Mouse (Mus musculus) midbrain, postnatal 0 days (tissue): ENCODE measurements around the gene Dpagt1. TPM values are rescaled to one million over a fixed set of nuclear protein-coding genes. Genes with fewer than 3 reads are reported as not detected.

ENCODE experiments used
- ATAC-seq: fragments of 200-750 bp; cut with Nextera tagmentation; 2 replicates; pipeline ENCODE4 v1.8.0; 2017; ENCODE audit warnings: moderate number of reproducible peaks, mild to moderate bottlenecking, moderate TSS enrichment, moderate library complexity; ENCODE audit not compliant: low FRiP score
- DNase-seq: peaks from one replicate; pipeline ENCODE4 v3.0.0-alpha.2; 2015; ENCODE audit warnings: low spot score
- H3K27ac ChIP-seq: fragments of 300-500 bp; sonication (generic); 2 replicates; pipeline ENCODE4 v1.5.1; 2014; ENCODE audit warnings: low read depth, mild to moderate bottlenecking, low read length, mixed read lengths
- H3K27me3 ChIP-seq: fragments of 300-500 bp; sonication (generic); 2 replicates; pipeline ENCODE4 v1.6.1; 2014; ENCODE audit warnings: low read length, control low read depth, mixed read lengths; ENCODE audit not compliant: insufficient read depth
- H3K36me3 ChIP-seq: fragments of 300-500 bp; sonication (generic); 2 replicates; pipeline ENCODE4 v1.6.1; 2014; ENCODE audit warnings: low read length, control low read depth, mixed read lengths; ENCODE audit not compliant: insufficient read depth
- H3K4me1 ChIP-seq: fragments of 300-500 bp; sonication (generic); 2 replicates; pipeline ENCODE4 v1.6.1; 2014; ENCODE audit warnings: mild to moderate bottlenecking, control low read depth, antibody characterized with exemption, low read length, mixed read lengths; ENCODE audit not compliant: insufficient read depth
- H3K4me2 ChIP-seq: fragments of 300-500 bp; sonication (generic); 2 replicates; pipeline ENCODE4 v1.6.1; 2014; ENCODE audit warnings: low read depth, mild to moderate bottlenecking, low read length, mixed read lengths; ENCODE audit not compliant: poor library complexity, severe bottlenecking
- H3K4me3 ChIP-seq: fragments of 300-500 bp; sonication (generic); 2 replicates; pipeline ENCODE4 v1.5.1; 2014; ENCODE audit warnings: low read depth, mild to moderate bottlenecking, low read length, moderate library complexity
- H3K9ac ChIP-seq: fragments of 300-500 bp; sonication (generic); replicated peaks from 2 replicates; pipeline ENCODE4 v1.6.1; 2014; ENCODE audit warnings: mild to moderate bottlenecking, low read length, moderate library complexity, mixed read lengths; ENCODE audit not compliant: poor library complexity, severe bottlenecking
- H3K9me3 ChIP-seq: fragments of 300-500 bp; sonication (generic); 2 replicates; pipeline ENCODE4 v1.6.1; 2016; ENCODE audit warnings: low read length, control low read depth
- CTCF ChIP-seq: IDR thresholded peaks from 2 replicates; pipeline ENCODE4 v1.5.1; 2016; ENCODE audit warnings: antibody characterized with exemption, mild to moderate bottlenecking
- WGBS: fragments of 180-500 bp; shearing (Covaris S2); extraction: QIAGEN DNeasy Blood & Tissue Kit; methylation state at CpG from one replicate; pipeline ENCODE4 v1.1.7; 2014; 5-methylcytosine and 5-hydroxymethylcytosine counted together
- polyA plus RNA-seq: library from polyadenylated mRNA; unstranded; fragments of >200 nt; fragmentation: Nextera tagmentation; extraction: Ambion mirVana; gene quantifications from 2 replicates; pipeline ENCODE4 v1.2.1, GENCODE M21; 2015
- total RNA-seq: library from RNA; depleted of rRNA; stranded (reverse); fragments of >200 nt; gene quantifications from 2 replicates; pipeline ENCODE4 v1.2.3, GENCODE M21; 2014

Gene Dpagt1
- total and polyA plus RNA-seq, 2 experiments from 2014 or later, result 27.2 to 33.6 TPM

DNA sequence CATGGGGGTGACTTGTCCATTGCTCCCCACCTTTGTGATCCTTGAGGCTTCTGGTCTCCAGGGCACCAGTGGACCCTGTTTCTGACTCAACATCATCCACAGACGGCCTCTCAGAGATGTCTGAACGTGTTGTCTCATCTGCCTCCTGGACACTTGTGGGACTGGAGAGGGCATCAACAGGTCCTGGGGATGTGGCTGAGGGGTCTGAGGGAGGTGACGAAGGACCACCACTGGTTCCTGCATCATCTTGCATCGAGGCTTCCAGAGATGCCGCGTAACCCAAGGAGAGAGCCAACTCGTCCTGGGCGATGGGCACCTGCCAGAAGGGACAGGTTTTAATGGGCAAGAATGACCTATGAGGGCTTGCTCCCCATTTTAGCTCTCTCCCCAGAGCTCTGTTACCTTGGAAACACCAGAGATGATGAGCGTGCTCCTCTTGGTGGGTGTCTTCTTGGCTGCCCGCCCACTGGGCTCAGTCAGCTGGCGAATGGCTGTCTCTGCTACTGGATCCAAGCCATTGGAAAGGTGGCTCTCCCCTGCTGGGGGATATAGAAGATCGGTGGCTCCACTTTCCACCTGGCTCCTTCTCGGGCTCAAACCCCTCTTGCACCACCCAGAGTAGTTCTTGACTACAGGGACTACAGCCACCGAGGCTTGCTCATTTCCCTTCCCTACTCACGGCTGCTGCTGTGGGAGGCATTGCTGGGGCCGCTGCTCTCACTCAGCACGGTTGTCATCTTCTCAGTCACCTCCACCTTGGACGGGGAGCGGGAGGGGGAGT lies 12.2 kb upstream of the Dpagt1 start:
- no peak overlapping the region for H3K4me2 ChIP-seq
- DNase-seq (peak; percentile 47), ATAC-seq (no peak)
- H3K27ac ChIP-seq, result no peak overlapping the region
- no peak overlapping the region for H3K4me3 ChIP-seq
- WGBS, result 68% methylated on average over 19 of the region's 19 CpGs
- no peak overlapping the region; the same call in 1 of the 2 replicates for H3K9ac ChIP-seq
- H3K9me3 ChIP-seq, result no peaks in the 10 kb centered on the region
- no peaks in the 10 kb centered on the region for H3K27me3 ChIP-seq
- peaks cover 13% of the 10 kb centered on the region; the same call in 1 of the 2 replicates for H3K4me1 ChIP-seq
- no peak for TF ChIP-seq CTCF
- H3K36me3 ChIP-seq, result peaks cover 46% of the 10 kb centered on the region

DNA sequence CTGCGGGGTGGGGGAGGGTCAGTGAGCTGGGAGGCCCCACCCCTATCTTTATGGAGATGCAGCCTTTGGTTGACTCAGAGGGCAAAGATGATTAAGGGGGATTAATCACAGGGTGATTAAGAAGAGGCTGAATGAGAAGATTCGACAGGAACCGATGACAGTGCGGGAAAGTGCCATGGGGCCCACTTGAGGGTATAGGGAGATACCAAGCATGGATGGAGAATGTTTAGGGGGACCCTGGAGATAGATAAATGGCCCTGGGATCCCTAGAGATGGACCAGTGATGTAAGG lies 11.6 kb upstream of the Dpagt1 start:
- H3K4me2 ChIP-seq, result no peak overlapping the region
- H3K9me3 ChIP-seq, result no peaks in the 10 kb centered on the region
- ATAC-seq (no peak), DNase-seq (no peak)
- WGBS, result 55% methylated on average over 4 of the region's 4 CpGs
- no peak overlapping the region for H3K27ac ChIP-seq
- H3K9ac ChIP-seq, result no peak overlapping the region
- no peak overlapping the region for H3K4me3 ChIP-seq
- H3K4me1 ChIP-seq, result peaks cover 17% of the 10 kb centered on the region; the same call in 1 of the 2 replicates
- no peaks in the 10 kb centered on the region for H3K27me3 ChIP-seq
- TF ChIP-seq CTCF, result no peak
- peaks cover 46% of the 10 kb centered on the region for H3K36me3 ChIP-seq

- ATAC-seq, result no peak
- no peak for DNase-seq
- H3K27ac ChIP-seq, result no peak overlapping the region
- H3K9ac ChIP-seq, result no peak overlapping the region
- no peak overlapping the region for H3K4me3 ChIP-seq
- peaks cover 17% of the 10 kb centered on the region; the same call in 1 of the 2 replicates for H3K4me1 ChIP-seq
- WGBS, result 96% methylated on average over 18 of the region's 18 CpGs
- peaks cover 46% of the 10 kb centered on the region for H3K36me3 ChIP-seq
- TF ChIP-seq CTCF, result no peak
- H3K27me3 ChIP-seq, result no peaks in the 10 kb centered on the region
- H3K9me3 ChIP-seq, result no peaks in the 10 kb centered on the region
- no peak overlapping the region for H3K4me2 ChIP-seq
Measured at GRCm38 (mm10) chr9:44314910-44315309, 10.9 kb upstream of the Dpagt1 start.

DNA sequence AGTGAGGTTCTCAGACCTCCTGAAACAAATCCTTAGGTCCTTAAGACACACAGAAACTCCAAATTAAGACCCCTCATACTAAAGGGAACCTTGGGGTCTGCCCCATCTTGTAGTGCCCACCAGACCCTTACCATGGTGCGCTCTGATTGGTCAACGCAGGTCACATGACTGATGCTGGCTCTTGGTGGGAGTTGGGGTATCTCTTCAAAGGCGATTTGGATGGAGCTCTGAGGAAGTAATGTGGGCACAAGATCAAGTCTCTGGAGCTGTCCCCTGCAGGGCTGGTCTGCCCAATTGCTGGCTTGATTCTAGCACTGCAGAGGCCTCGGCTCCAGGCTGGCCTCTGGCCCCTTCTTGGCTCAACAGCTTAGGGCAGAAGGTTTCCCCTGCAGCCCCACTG lies 8.4 kb upstream of the Dpagt1 start:
- 63% methylated on average over 4 of the region's 4 CpGs for WGBS
- H3K36me3 ChIP-seq, result peaks cover 33% of the 10 kb centered on the region
- peak overlapping the region; percentile 19; the same call in 1 of the 2 replicates for H3K9ac ChIP-seq
- no peak for ATAC-seq
- H3K9me3 ChIP-seq, result no peaks in the 10 kb centered on the region
- no peak overlapping the region for H3K27ac ChIP-seq
- no peaks in the 10 kb centered on the region for H3K27me3 ChIP-seq
- peaks cover 17% of the 10 kb centered on the region for H3K4me1 ChIP-seq
- DNase-seq, result no peak
- TF ChIP-seq CTCF, result no peak
- H3K4me2 ChIP-seq, result peak overlapping the region; percentile 79
- no peak overlapping the region for H3K4me3 ChIP-seq

- H3K4me1 ChIP-seq, result peaks cover 17% of the 10 kb centered on the region
- ATAC-seq (no peak), DNase-seq (no peak)
- peak overlapping the region; percentile 92 for H3K4me3 ChIP-seq
- H3K9me3 ChIP-seq, result no peaks in the 10 kb centered on the region
- H3K36me3 ChIP-seq, result peaks cover 31% of the 10 kb centered on the region
- WGBS, result 38% methylated on average over 5 of the region's 5 CpGs
- no peaks in the 10 kb centered on the region for H3K27me3 ChIP-seq
- peak overlapping the region; percentile 79 for H3K4me2 ChIP-seq
- no peak for TF ChIP-seq CTCF
- peak overlapping the region; percentile 89 for H3K9ac ChIP-seq
- no peak overlapping the region for H3K27ac ChIP-seq
Measured at GRCm38 (mm10) chr9:44318076-44318825, 7.6 kb upstream of the Dpagt1 start.

DNA sequence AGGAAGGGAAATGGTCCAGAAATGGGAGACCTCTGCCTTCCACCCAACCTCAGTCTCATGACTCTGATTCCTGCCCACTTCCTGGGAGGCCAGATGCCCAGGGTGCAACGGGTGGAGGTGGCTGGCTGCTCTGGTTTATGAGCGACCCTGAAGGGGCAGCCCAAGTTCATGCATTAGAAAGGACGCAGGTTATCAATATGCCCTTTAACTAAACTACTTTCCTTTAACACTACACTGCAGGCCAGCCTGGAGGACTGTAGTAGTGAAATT lies 7.1 kb upstream of the Dpagt1 start:
- peak overlapping the region; percentile 89 for H3K9ac ChIP-seq
- no peaks in the 10 kb centered on the region for H3K27me3 ChIP-seq
- TF ChIP-seq CTCF, result no peak
- H3K4me3 ChIP-seq, result peak overlapping the region; percentile 92
- H3K27ac ChIP-seq, result no peak overlapping the region
- H3K4me1 ChIP-seq, result peaks cover 17% of the 10 kb centered on the region
- no peak for ATAC-seq
- no peak for DNase-seq
- H3K36me3 ChIP-seq, result peaks cover 26% of the 10 kb centered on the region
- WGBS, result 33% methylated on average over 3 of the region's 3 CpGs
- H3K4me2 ChIP-seq, result peak overlapping the region; percentile 79
- no peaks in the 10 kb centered on the region for H3K9me3 ChIP-seq
